Mouse (Mus musculus): ENCODE results near the gene Gm525. TPM values are rescaled to one million over a fixed set of nuclear protein-coding genes. Genes with fewer than 3 reads are reported as not detected.

Gene Gm525
- polyA plus RNA-seq, 1 experiment from 2014 or later, result not detected

- no peak overlapping the region for H3K4me3 ChIP-seq (ENCODE audit: low read depth, low read length)
- no peak overlapping the region for H3K4me2 ChIP-seq (ENCODE audit: low read depth, low read length, severe bottlenecking)
- no peak for DNase-seq (ENCODE audit: low spot score)
- no peak for ATAC-seq (replicated peaks; ENCODE audit: low FRiP score)
- H3K27ac ChIP-seq (ENCODE audit: low read depth, low read length), result no peak overlapping the region
- H3K36me3 ChIP-seq (ENCODE audit: control insufficient read depth, insufficient read depth, low read length), result no peaks in the 10 kb centered on the region
- H3K9me3 ChIP-seq (ENCODE audit: control insufficient read depth, low read length), result no peaks in the 10 kb centered on the region
- WGBS, result 80% methylated on average over 6 of the region's 6 CpGs
- H3K9ac ChIP-seq (ENCODE audit: low read length), result no peak overlapping the region
- H3K4me1 ChIP-seq (replicated peaks; ENCODE audit: control insufficient read depth, insufficient read depth, low read length), result no peaks in the 10 kb centered on the region
- H3K27me3 ChIP-seq (ENCODE audit: control insufficient read depth, insufficient read depth, low read length), result no peaks in the 10 kb centered on the region
These were observed 6.3 kb upstream of the Gm525 start for GRCm38 (mm10) chr11:89067301-89067822.

- no peak overlapping the region for H3K27ac ChIP-seq (ENCODE audit: low read depth, low read length)
- ATAC-seq (replicated peaks; ENCODE audit: low FRiP score) (no peak), DNase-seq (ENCODE audit: low spot score) (no peak)
- H3K27me3 ChIP-seq (ENCODE audit: control insufficient read depth, insufficient read depth, low read length), result no peaks in the 10 kb centered on the region
- H3K4me2 ChIP-seq (ENCODE audit: low read depth, low read length, severe bottlenecking), result no peak overlapping the region
- H3K9ac ChIP-seq (ENCODE audit: low read length), result no peak overlapping the region
- H3K36me3 ChIP-seq (ENCODE audit: control insufficient read depth, insufficient read depth, low read length), result no peaks in the 10 kb centered on the region
- H3K9me3 ChIP-seq (ENCODE audit: control insufficient read depth, low read length), result no peaks in the 10 kb centered on the region
- H3K4me3 ChIP-seq (ENCODE audit: low read depth, low read length), result no peak overlapping the region
- 72% methylated on average over 11 of the region's 11 CpGs for WGBS
- no peaks in the 10 kb centered on the region for H3K4me1 ChIP-seq (replicated peaks; ENCODE audit: control insufficient read depth, insufficient read depth, low read length)
These were observed 5.7 kb upstream of the Gm525 start for GRCm38 (mm10) chr11:89067871-89068490.

- no peak overlapping the region for H3K27ac ChIP-seq (ENCODE audit: low read depth, low read length)
- no peak for DNase-seq (ENCODE audit: low spot score)
- 92% methylated on average over 14 of the region's 14 CpGs for WGBS
- no peaks in the 10 kb centered on the region for H3K36me3 ChIP-seq (ENCODE audit: control insufficient read depth, insufficient read depth, low read length)
- no peaks in the 10 kb centered on the region for H3K4me1 ChIP-seq (replicated peaks; ENCODE audit: control insufficient read depth, insufficient read depth, low read length)
- no peak overlapping the region for H3K9ac ChIP-seq (ENCODE audit: low read length)
- no peak overlapping the region for H3K4me2 ChIP-seq (ENCODE audit: low read depth, low read length, severe bottlenecking)
- no peaks in the 10 kb centered on the region for H3K27me3 ChIP-seq (ENCODE audit: control insufficient read depth, insufficient read depth, low read length)
- H3K4me3 ChIP-seq (ENCODE audit: low read depth, low read length), result no peak overlapping the region
- H3K9me3 ChIP-seq (ENCODE audit: control insufficient read depth, low read length), result no peaks in the 10 kb centered on the region
- ATAC-seq (replicated peaks; ENCODE audit: low FRiP score), result no peak
These were observed 5.0 kb upstream of the Gm525 start for GRCm38 (mm10) chr11:89068649-89069048.

- Histone ChIP-seq H3K4me3 (ENCODE audit: low read depth, low read length) (no peak overlapping the region), H3K9me3 (ENCODE audit: control insufficient read depth, low read length) (no peaks in the 10 kb centered on the region), H3K27ac (ENCODE audit: low read depth, low read length) (no peak overlapping the region), H3K4me1 (replicated peaks; ENCODE audit: control insufficient read depth, insufficient read depth, low read length) (no peaks in the 10 kb centered on the region), H3K4me2 (ENCODE audit: low read depth, low read length, severe bottlenecking) (no peak overlapping the region), H3K9ac (ENCODE audit: low read length) (no peak overlapping the region), H3K27me3 (ENCODE audit: control insufficient read depth, insufficient read depth, low read length) (no peaks in the 10 kb centered on the region), H3K36me3 (ENCODE audit: control insufficient read depth, insufficient read depth, low read length) (no peaks in the 10 kb centered on the region)
- ATAC-seq (replicated peaks; ENCODE audit: low FRiP score), result no peak
- 31% methylated on average over 6 of the region's 6 CpGs for WGBS
- peak; percentile 76 for DNase-seq (ENCODE audit: low spot score)
These were observed 4.3 kb upstream of the Gm525 start for GRCm38 (mm10) chr11:89069303-89069702.

GRCm38 (mm10) chr11:89071522-89071921 is 2.1 kb upstream of the Gm525 start:
- H3K27me3 ChIP-seq (ENCODE audit: control insufficient read depth, insufficient read depth, low read length), result no peaks in the 10 kb centered on the region
- DNase-seq (ENCODE audit: low spot score) (no peak), ATAC-seq (replicated peaks; ENCODE audit: low FRiP score) (no peak)
- no peak overlapping the region for H3K4me2 ChIP-seq (ENCODE audit: low read depth, low read length, severe bottlenecking)
- no peaks in the 10 kb centered on the region for H3K9me3 ChIP-seq (ENCODE audit: control insufficient read depth, low read length)
- peaks cover 1% of the 10 kb centered on the region; the same call in 1 of the 2 replicates for H3K4me1 ChIP-seq (replicated peaks; ENCODE audit: control insufficient read depth, insufficient read depth, low read length)
- H3K9ac ChIP-seq (ENCODE audit: low read length), result no peak overlapping the region
- 78% methylated on average over 5 of the region's 5 CpGs for WGBS
- H3K4me3 ChIP-seq (ENCODE audit: low read depth, low read length), result no peak overlapping the region
- no peak overlapping the region for H3K27ac ChIP-seq (ENCODE audit: low read depth, low read length)
- no peaks in the 10 kb centered on the region for H3K36me3 ChIP-seq (ENCODE audit: control insufficient read depth, insufficient read depth, low read length)

GRCm38 (mm10) chr11:89074783-89075413 is 1.3 kb downstream of the Gm525 start:
- Histone ChIP-seq H3K4me2 (ENCODE audit: low read depth, low read length, severe bottlenecking) (no peak overlapping the region), H3K9me3 (ENCODE audit: control insufficient read depth, low read length) (no peaks in the 10 kb centered on the region), H3K4me1 (replicated peaks; ENCODE audit: control insufficient read depth, insufficient read depth, low read length) (peaks cover 1% of the 10 kb centered on the region; the same call in 1 of the 2 replicates), H3K4me3 (ENCODE audit: low read depth, low read length) (no peak overlapping the region), H3K36me3 (ENCODE audit: control insufficient read depth, insufficient read depth, low read length) (no peaks in the 10 kb centered on the region), H3K27ac (ENCODE audit: low read depth, low read length) (no peak overlapping the region), H3K27me3 (ENCODE audit: control insufficient read depth, insufficient read depth, low read length) (no peaks in the 10 kb centered on the region), H3K9ac (ENCODE audit: low read length) (no peak overlapping the region)
- DNase-seq (ENCODE audit: low spot score), result no peak
- ATAC-seq (replicated peaks; ENCODE audit: low FRiP score), result no peak
- WGBS, result 48% methylated on average over 19 of the region's 19 CpGs

GRCm38 (mm10) chr11:89076370-89076821 is 2.8 kb downstream of the Gm525 start:
- H3K9me3 ChIP-seq (ENCODE audit: control insufficient read depth, low read length), result no peaks in the 10 kb centered on the region
- WGBS, result 91% methylated on average over 4 of the region's 4 CpGs
- H3K4me2 ChIP-seq (ENCODE audit: low read depth, low read length, severe bottlenecking), result no peak overlapping the region
- no peaks in the 10 kb centered on the region for H3K36me3 ChIP-seq (ENCODE audit: control insufficient read depth, insufficient read depth, low read length)
- ATAC-seq (replicated peaks; ENCODE audit: low FRiP score) (no peak), DNase-seq (ENCODE audit: low spot score) (no peak)
- H3K27ac ChIP-seq (ENCODE audit: low read depth, low read length), result no peak overlapping the region
- H3K4me1 ChIP-seq (replicated peaks; ENCODE audit: control insufficient read depth, insufficient read depth, low read length), result peaks cover 1% of the 10 kb centered on the region; the same call in 1 of the 2 replicates
- no peak overlapping the region for H3K9ac ChIP-seq (ENCODE audit: low read length)
- no peaks in the 10 kb centered on the region for H3K27me3 ChIP-seq (ENCODE audit: control insufficient read depth, insufficient read depth, low read length)
- H3K4me3 ChIP-seq (ENCODE audit: low read depth, low read length), result no peak overlapping the region

- no peak overlapping the region for H3K27ac ChIP-seq (ENCODE audit: low read depth, low read length)
- H3K4me1 ChIP-seq (replicated peaks; ENCODE audit: control insufficient read depth, insufficient read depth, low read length), result peaks cover 1% of the 10 kb centered on the region; the same call in 1 of the 2 replicates
- no peak overlapping the region for H3K4me3 ChIP-seq (ENCODE audit: low read depth, low read length)
- H3K4me2 ChIP-seq (ENCODE audit: low read depth, low read length, severe bottlenecking), result no peak overlapping the region
- no peak for DNase-seq (ENCODE audit: low spot score)
- ATAC-seq (replicated peaks; ENCODE audit: low FRiP score), result no peak
- H3K9me3 ChIP-seq (ENCODE audit: control insufficient read depth, low read length), result no peaks in the 10 kb centered on the region
- H3K27me3 ChIP-seq (ENCODE audit: control insufficient read depth, insufficient read depth, low read length), result no peaks in the 10 kb centered on the region
- WGBS, result 85% methylated on average over 8 of the region's 8 CpGs
- H3K36me3 ChIP-seq (ENCODE audit: control insufficient read depth, insufficient read depth, low read length), result no peaks in the 10 kb centered on the region
- no peak overlapping the region for H3K9ac ChIP-seq (ENCODE audit: low read length)
These were observed 4.0 kb downstream of the Gm525 start for GRCm38 (mm10) chr11:89077601-89078000.

All from forebrain, embryonic 11.5 days (tissue).